Mouse (Mus musculus) hindlimb bud, embryonic 11.5 days (tissue): ENCODE results near the gene Gm45808.
A peak's percentile ranks its signal among the peaks of the same experiment; 100 is the strongest.
"Not testable (repeated sequence)": the region's sequence is repeated elsewhere in the genome, so short reads cannot be mapped to it uniquely, and the experiment has no call there.

Experiments used
- DNase-seq: peaks from one replicate; pipeline ENCODE4 v3.0.0-alpha.2; 2012; ENCODE audit warnings: low read depth, low spot score; ENCODE audit errors: extremely low spot score

Gm45808 gene

DNA sequence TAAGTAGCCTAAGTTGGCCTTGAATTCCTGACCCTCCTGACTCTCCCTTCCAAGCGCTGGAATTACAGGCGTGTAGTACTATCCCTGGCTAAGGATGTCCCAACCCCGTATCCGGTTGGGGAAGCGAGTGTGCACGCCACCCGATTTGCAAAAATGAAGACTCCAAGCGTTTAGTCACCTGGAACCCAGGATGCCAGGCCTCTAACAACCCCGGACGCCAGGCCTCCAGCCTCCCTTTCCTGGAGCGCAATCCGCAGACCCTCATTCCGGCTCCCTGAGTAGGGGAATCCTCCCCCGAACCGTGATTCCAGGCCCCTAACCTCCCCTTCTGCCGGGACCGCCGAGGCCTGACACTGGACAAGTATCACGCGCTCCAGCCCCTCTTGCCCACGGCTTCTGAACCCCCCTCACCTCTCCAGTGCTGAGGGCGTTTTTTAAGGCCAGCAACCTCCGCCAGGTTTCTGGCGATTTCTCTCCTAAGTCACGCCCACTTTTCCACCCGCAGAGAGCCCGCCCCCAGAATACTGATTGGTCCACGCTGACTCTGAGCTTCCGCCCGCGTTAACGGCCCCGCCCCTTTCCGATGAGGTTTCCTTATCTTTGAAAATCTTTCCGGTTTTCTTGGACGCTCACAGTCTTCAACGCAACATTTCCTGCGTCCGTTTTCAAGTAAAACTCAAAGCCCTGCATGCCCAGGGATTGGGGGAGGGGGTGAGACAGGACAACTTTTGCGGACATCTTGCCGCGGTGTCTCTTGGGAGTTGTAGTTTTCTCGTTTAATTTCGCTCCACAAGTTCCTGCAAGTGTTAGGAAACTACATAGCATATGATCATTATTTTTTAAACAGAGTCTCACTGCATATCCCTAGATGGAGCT is 23.5 kb upstream of the Gm45808 start, which contains the start of gene Nucb1:
Gene Nucb1 (minus strand): TSS at position 495 of the 876 bp plus-strand sequence.
- DNase-seq, result peak; percentile 89

DNA sequence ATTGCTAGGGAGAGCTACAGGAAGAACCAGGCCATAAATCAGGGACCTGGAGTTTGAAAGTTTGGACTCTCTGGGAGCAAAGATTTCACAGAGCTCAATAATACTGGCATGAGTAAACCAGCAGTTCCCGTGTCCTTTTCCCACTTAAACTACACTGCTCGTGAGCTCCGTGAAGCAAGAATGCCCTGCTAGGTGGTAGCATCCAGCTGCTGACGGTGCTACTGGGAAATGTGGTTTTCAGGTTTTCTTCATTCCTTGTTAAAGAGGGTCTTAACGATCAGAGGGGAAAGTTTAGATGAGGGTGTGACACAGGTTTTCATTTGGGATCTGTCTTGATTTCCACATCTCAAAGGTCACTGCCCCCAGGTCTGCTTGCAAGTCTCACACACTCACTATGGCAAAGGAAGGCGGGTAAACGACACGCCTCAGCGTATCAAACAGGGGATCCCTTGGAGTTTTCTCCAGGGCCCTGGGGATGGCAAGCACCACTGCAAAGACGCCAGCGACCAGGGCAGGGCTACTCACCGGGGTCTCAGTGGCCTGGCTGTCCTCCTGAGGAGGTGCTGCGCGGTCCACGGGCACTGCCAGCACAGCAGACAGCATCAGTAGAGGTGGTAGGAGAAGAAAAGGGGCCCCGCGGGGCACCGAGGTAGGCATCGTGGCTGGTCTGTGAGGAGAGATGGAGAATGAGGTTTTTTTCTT is 22.7 kb upstream of the Gm45808 start:
- no peak for DNase-seq

DNA sequence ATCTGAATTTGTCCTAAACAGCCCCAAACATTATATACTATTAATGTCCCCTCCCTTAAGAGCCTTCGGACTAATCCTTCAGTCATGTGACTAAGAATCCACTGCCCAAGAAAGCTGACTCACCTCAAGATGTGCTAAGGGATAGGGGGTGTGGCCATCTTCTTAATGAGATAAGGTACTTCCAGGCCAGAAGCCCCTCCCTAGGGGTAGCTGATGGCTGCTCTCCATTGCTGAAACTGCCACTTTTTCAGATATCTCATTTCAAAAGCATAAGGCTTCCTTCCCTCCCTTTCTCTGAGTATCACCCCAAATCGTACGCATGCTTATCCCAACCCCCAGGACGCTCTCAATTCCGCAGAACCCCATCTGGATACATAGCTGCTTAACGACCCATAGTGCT is 21.9 kb upstream of the Gm45808 start:
- no peak for DNase-seq

GRCm38 (mm10) chr7:45507583-45507982 is 21.0 kb upstream of the Gm45808 start:
- DNase-seq, result no peak

DNA sequence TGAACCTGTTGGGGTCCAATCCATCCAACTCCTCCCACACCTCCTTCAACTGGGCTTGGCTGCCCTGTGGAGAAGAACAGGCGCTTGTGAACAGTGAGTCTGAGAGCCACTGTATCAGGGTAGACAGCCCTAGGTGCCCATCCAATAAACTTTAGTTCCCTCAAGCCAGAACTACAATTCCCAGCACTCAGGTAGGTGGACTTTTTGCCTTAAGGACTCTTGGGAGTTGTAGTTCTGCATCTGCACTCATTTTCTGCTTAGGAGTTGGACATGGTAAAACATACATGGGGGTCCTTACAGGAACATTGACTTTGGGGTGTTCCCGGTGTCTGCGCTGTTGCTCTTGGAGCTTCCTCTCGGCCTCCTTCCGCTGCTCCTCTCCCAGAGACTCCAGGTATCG is 11.8 kb upstream of the Gm45808 start:
- no peak for DNase-seq

GRCm38 (mm10) chr7:45494548-45494947 is 7.9 kb upstream of the Gm45808 start:
- DNase-seq, result no peak

DNA sequence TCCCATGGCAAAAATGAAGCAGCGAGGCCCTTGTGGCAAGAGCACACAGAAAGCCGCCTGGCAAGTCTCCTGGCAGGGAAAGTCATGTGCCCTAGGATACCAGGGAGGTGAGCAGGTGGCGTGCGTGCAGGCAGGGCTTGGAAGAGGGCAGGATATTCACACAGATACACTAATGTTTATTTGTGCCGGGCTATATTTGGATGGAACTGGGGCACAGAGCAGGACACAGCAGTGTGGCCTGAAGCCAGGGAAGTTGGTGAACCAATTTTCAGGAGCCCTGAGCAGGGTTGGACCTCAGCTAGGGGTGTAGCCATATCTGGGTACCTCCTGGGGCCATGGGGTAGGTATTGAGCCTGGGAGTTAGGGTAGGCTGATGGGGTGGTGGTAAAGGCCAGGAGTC is 6.3 kb upstream of the Gm45808 start:
- no peak for DNase-seq

- no peak for DNase-seq
Observed at GRCm38 (mm10) chr7:45492225-45492844, 5.7 kb upstream of the Gm45808 start.

DNA sequence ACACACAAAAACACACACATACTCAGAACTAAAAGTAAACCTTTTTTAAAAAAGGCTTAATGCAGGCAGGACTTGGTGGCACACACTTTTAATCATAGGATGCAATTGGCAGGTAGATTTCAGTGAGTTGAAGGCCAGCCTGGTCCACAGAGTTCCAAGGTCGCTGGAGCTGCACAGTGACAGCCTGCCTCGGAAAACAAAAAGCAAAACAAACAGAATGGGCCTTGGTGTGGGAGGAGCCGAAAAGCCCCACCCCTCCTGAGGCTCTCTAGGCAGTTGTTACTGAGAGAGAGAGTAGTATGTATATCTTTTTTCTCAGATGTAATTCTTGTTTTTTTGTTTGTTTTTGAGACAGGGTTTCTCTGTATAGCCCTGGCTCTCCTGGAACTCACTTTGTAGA is 4.7 kb upstream of the Gm45808 start:
- no peak for DNase-seq

DNA sequence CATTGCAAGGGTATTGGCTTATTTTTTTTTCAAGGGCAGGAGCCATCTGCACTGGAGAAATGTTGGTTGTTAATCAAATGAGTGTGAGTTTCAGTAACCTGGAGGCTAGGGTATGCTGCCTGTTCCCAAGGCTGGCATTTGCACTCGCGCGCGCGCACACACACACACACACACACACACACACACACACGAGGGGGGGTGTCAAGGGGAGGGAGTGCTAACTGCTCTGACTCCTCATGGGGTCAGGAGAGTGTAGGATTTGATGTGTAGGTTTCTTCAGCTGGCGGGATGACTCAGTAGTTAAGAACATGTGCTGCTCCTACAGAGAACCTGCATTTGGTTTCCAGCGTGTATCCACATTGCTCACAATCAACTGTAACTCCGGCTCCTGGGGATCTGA is 4.2 kb upstream of the Gm45808 start:
- DNase-seq, result no peak

DNA sequence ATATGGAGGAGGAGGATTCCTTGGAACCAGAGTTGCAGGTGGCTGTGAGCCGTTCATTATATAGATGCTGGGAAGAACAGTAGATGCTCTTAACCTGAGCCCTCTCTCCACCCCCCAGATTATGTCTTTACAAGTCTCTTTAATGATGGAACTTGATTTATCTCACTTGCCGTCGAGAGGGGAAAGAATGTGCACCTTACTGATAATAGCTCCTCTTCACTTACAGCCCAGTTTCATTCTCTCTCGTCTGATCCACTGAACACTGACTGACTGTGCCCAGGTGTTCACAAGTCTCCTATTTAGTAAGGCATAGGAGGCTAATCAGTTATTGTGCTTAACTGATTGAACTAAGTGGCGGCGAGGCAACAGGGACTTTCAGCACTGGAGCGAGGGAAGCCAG is 3.0 kb upstream of the Gm45808 start:
- no peak for DNase-seq

GRCm38 (mm10) chr7:45488293-45489204 is 1.9 kb upstream of the Gm45808 start, which contains the start of gene Dhdh:
Gene Dhdh, minus strand, starts transcription at chr7:45488805.
- DNase-seq, result no peak

DNA sequence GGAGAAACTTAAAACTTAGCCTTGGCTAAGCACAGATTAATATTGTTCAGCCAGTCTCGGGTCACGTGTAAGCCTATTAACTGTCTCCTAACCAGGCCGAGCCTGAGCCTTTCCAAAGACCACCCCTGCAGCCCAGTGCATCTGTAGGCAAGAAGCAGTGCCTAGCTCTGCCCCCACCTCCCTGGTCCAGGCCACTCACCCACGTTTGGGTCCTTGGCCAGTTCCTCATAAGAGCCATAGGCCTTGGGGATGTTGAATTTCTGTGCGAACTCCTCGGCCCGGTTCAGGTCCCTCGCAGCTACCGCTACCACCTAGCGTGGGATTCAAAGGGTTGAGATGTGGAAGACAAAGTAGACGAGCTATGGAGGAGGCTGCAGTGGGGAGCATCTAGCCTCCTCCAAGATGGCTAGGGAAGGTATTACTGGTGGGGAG is 1.3 kb upstream of the Gm45808 start:
- DNase-seq, result no peak

DNA sequence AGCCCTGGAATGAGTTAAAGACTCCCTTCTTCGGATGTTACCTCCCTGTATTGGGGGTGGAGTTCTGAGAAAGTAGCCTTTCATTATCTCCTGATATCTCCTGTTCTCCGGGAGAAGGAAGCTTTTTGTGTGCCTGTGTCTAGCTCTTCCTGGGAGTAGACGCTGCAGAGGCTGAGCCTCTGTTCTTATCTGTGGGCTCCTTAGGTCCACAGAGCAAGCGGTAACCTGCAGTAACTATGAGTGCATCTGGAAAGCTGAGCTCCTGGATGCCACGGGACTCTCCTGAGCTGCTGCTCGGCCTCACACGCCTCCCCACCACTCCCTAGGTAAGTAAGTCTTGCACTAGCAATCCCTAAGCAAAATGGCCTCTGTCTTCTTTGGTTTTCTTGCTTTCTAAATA is 453 bp downstream of the Gm45808 start:
- no peak for DNase-seq

GRCm38 (mm10) chr7:45484985-45485384 is 1.6 kb downstream of the Gm45808 start:
- DNase-seq, result not testable (repeated sequence)

GRCm38 (mm10) chr7:45482166-45482565 is 4.4 kb downstream of the Gm45808 start:
- no peak for DNase-seq

GRCm38 (mm10) chr7:45481374-45481927 is 5.2 kb downstream of the Gm45808 start, which contains the start of gene Tulp2:
Gene Tulp2, plus strand, starts transcription at chr7:45481877.
- DNase-seq, result no peak

DNA sequence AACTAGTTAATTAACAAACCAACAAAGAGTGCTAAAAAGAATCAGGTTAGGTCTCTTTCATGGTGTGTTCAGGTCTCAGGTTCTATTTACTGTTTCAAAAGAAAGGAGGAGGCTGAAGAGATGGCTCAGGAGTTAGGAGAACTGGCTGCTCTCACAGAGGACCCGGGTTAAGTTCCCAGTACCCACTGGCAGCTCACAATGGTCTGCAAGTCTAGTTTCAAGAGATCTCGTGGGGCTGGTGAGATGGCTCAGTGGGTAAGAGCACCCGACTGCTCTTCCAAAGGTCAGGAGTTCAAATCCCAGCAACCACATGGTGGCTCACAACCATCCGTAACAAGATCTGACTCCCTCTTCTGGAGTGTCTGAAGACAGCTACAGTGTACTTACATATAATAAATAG is 6.3 kb downstream of the Gm45808 start:
- not testable (repeated sequence) for DNase-seq

DNA sequence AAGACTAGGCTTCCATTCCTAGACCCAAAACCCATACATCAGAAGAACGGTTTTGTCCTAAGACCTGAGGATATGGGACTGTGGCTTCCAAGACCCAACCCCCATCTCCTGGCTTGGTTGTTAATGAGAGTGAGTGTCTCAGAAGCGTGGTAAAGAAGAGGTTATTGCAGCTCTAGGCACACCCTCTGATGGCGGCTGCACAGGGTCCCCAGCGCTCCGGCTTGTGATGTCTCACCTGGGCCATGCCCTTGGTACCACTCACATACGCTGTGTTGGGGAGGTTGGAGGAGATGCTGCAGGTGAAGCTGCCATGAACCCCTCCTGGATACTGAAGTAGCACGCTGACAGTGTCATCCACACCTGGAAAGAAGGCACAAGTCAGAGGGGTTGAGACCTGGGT is 7.8 kb downstream of the Gm45808 start:
- no peak for DNase-seq

DNA sequence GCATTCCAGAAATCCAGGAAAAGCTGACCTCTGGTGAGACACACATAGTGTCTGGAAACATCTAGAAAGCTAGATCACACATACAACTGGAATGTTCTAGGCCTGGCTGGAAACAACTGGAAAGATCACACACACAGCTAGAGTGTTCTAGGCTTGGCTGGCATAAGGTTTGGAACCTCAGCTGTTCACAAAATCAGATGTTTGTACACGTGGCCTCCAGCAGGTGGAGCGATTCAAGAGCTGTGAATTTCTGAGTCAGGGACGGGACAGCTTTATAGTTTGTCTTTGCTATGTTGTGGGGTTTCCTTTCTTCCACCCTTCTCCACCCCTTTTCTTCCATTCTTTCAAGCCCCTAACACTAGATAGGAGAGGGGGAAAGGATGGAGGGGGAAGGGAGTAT is 9.6 kb downstream of the Gm45808 start:
- no peak for DNase-seq
